Mouse (Mus musculus) embryonic facial prominence, embryonic 11.5 days (tissue): ENCODE results near the gene Gm20388. TPM values are rescaled to one million over a fixed set of nuclear protein-coding genes. Genes with fewer than 3 reads are reported as not detected.
A peak's percentile ranks its signal among the peaks of the same experiment; 100 is the strongest.

Experiments
- ATAC-seq: fragments of 200-750 bp; cut with Nextera tagmentation; replicated peaks from 2 replicates; pipeline ENCODE4 v1.8.0; 2017; ENCODE audit warnings: low read depth; ENCODE audit not compliant: insufficient number of reproducible peaks, low FRiP score, low TSS enrichment
- DNase-seq: peaks from one replicate; pipeline ENCODE4 v3.0.0-alpha.2; 2015; ENCODE audit warnings: low spot score
- H3K27ac ChIP-seq: fragments of 300-500 bp; sonication (generic); replicated peaks from 2 replicates; pipeline ENCODE4 v1.5.1; 2014; ENCODE audit warnings: mild to moderate bottlenecking, low read depth, low read length, control low read depth
- H3K27me3 ChIP-seq: fragments of 300-500 bp; sonication (generic); 2 replicates; pipeline ENCODE4 v1.6.1; 2014; ENCODE audit warnings: mild to moderate bottlenecking, low read length, moderate library complexity, mixed read lengths; ENCODE audit not compliant: control insufficient read depth, insufficient read depth
- H3K36me3 ChIP-seq: fragments of 300-500 bp; sonication (generic); replicated peaks from 2 replicates; pipeline ENCODE4 v1.6.1; 2014; ENCODE audit warnings: low read depth, mild to moderate bottlenecking, low read length, moderate library complexity, mixed read lengths; ENCODE audit not compliant: control insufficient read depth, insufficient read depth
- H3K4me1 ChIP-seq: fragments of 300-500 bp; sonication (generic); 2 replicates; pipeline ENCODE4 v1.6.1; 2014; ENCODE audit warnings: low read length, mixed read lengths; ENCODE audit not compliant: control insufficient read depth, insufficient read depth
- H3K4me2 ChIP-seq: fragments of 300-500 bp; sonication (generic); 2 replicates; pipeline ENCODE4 v1.6.1; 2014; ENCODE audit warnings: low read depth, mild to moderate bottlenecking, control low read depth, low read length, moderate library complexity
- H3K4me3 ChIP-seq: fragments of 300-500 bp; sonication (generic); 2 replicates; pipeline ENCODE4 v1.5.1; 2014; ENCODE audit warnings: low read depth, low read length, control low read depth
- H3K9ac ChIP-seq: fragments of 300-500 bp; sonication (generic); replicated peaks from 2 replicates; pipeline ENCODE4 v1.6.1; 2014; ENCODE audit warnings: mild to moderate bottlenecking, control low read depth, low read length
- H3K9me3 ChIP-seq: fragments of 300-500 bp; sonication (generic); replicated peaks from 2 replicates; pipeline ENCODE4 v1.6.1; 2016; ENCODE audit warnings: mild to moderate bottlenecking, low read length, inconsistent platforms, mixed read lengths; ENCODE audit not compliant: control insufficient read depth
- WGBS: fragments of 180-500 bp; shearing (Covaris S2); extraction: QIAGEN DNeasy Blood & Tissue Kit; methylation state at CpG from one replicate; pipeline ENCODE4 v1.1.7; 2014; 5-methylcytosine and 5-hydroxymethylcytosine counted together
- polyA plus RNA-seq: library from polyadenylated mRNA; unstranded; fragments of >200 nt; fragmentation: Nextera tagmentation; extraction: Ambion mirVana; gene quantifications from 2 replicates; pipeline ENCODE4 v1.2.1, GENCODE M21; 2014

Gm20388 gene
- polyA plus RNA-seq, 1 experiment from 2014 or later, result 3.1 TPM

DNA sequence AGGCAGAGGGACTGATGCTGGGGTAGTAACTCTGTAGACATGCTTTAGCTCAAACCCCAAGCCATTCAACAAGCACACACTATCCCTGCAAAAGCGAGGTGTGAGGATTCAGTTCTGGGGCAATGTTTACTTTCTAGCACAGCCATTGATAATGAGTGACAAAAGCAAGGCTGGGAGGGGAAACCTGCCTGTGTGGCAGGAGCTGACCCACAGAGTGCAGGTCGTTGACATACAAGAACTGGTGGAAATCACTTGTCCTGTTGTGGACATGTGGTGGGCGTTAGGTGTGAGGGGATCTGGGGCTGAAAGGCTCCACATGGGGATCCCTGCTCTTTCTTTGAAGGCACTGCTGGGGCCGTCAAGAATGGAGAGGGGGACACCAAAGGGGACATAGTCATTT, 4141.9 kb downstream of the Gm20388 start:
- no peak for DNase-seq
- ATAC-seq, result no peak
- Histone ChIP-seq H3K4me2 (no peak overlapping the region), H3K27ac (no peak overlapping the region), H3K36me3 (no peaks in the 10 kb centered on the region), H3K9ac (no peak overlapping the region), H3K27me3 (no peaks in the 10 kb centered on the region), H3K4me1 (no peaks in the 10 kb centered on the region), H3K4me3 (no peak overlapping the region), H3K9me3 (no peaks in the 10 kb centered on the region)
- 56% methylated on average over 4 of the region's 4 CpGs for WGBS

- Histone ChIP-seq H3K4me3 (no peak overlapping the region), H3K9me3 (no peaks in the 10 kb centered on the region), H3K27me3 (no peaks in the 10 kb centered on the region), H3K4me2 (no peak overlapping the region), H3K9ac (no peak overlapping the region), H3K27ac (no peak overlapping the region), H3K36me3 (no peaks in the 10 kb centered on the region), H3K4me1 (no peaks in the 10 kb centered on the region)
- ATAC-seq (no peak), DNase-seq (no peak)
- WGBS, result 78% methylated on average over 11 of the region's 11 CpGs
These were observed 4146.4 kb downstream of the Gm20388 start for GRCm38 (mm10) chr8:124056832-124057655.

- Histone ChIP-seq H3K36me3 (no peaks in the 10 kb centered on the region), H3K9me3 (no peaks in the 10 kb centered on the region), H3K4me2 (no peak overlapping the region), H3K27me3 (no peaks in the 10 kb centered on the region), H3K9ac (peak overlapping the region; percentile 1; the same call in 1 of the 2 replicates), H3K4me3 (no peak overlapping the region), H3K4me1 (0 out of 2 replicates have a peak, but pooled peaks cover 2% of the 10 kb centered on the region), H3K27ac (no peak overlapping the region)
- DNase-seq, result no peak
- WGBS, result 63% methylated on average over 4 of the region's 4 CpGs
- ATAC-seq, result no peak
These were observed 4155.9 kb downstream of the Gm20388 start for GRCm38 (mm10) chr8:124066325-124067058.

DNA sequence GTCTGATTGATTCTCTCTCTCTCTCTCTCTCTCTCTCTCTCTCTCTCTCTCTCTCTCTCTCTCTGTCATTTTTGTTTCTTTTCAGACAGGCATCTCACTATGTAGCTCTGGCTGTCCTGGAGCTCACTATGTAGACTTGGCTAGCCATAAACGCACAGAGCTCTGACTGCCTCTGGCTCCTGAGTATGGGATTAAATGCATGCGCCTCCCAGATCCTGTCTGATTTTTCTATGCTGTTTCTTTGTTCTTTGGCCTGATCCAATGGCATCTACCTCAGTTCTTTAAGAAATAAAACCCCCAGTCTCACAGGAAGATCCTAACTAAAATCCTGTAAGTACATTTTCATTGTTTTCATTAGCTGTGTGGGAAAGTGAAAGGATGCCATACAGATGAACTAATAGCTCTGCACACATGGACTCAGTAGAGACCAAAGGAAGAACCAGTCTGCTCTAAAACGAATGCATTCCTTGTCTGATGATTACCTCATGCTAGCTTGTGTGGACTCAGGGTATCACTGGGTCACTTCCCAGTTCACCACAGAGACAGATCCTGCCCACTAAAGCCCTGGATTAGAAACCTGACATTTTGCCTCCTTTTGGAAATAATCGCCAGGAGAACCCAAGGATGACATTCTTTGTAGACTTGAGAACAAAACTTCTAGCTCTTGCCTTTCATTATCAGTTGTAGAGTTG, 4156.6 kb downstream of the Gm20388 start:
- H3K9me3 ChIP-seq, result no peaks in the 10 kb centered on the region
- H3K27me3 ChIP-seq, result no peaks in the 10 kb centered on the region
- no peak for DNase-seq
- no peak overlapping the region for H3K27ac ChIP-seq
- 0 out of 2 replicates have a peak, but pooled peaks cover 2% of the 10 kb centered on the region for H3K4me1 ChIP-seq
- H3K9ac ChIP-seq, result no peak overlapping the region
- no peaks in the 10 kb centered on the region for H3K36me3 ChIP-seq
- H3K4me2 ChIP-seq, result no peak overlapping the region
- ATAC-seq, result no peak
- WGBS, result 68% methylated on average over 4 of the region's 4 CpGs
- no peak overlapping the region for H3K4me3 ChIP-seq

DNA sequence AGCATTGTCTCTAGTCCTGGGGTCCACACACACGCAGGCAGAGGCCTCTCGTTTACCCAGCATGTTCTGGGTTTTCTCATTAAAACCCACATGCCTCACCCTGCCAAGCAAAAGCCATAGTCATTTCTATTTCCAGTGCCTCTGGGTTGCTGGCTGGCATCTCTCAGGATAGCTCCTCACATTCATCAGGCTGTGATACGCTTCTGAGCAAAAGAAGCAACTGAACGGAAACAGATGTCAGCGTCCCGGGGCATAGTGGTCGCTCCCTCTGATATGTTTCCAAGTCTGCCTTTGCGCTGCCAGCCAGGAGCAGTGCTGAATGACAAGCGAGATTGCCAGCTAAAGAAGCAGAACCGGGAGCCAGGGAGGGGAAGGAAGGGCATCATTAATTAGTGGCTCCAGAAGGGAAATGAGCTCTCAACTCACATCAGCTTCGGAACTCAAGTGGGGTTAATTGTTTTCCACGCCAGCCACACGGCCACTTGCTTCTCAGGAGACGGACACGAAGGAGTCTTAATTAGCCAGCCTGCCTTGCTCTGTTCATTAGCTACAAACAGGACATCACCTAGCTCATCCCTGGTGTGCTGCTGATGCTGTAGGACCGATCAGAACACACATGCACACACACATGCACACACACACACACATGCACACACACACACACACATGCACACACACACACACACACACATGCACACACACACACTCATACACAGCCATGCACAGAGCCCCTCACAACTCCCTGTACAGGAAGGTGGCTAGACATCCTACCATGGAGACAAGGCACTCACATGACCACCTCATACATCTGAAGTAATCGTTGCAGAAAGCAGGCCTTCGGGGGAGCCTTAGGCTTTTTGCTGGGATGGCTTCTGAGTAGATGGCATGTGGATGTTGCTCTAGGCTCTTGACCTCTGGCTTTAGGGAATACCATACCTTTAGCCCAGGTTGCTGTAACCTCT, 4160.0 kb downstream of the Gm20388 start:
- no peaks in the 10 kb centered on the region for H3K27me3 ChIP-seq
- no peak overlapping the region for H3K4me3 ChIP-seq
- no peak overlapping the region; the same call in 1 of the 2 replicates for H3K27ac ChIP-seq
- DNase-seq (peak; percentile 72), ATAC-seq (no peak)
- H3K9me3 ChIP-seq, result no peaks in the 10 kb centered on the region
- 31% methylated on average over 18 of the region's 18 CpGs for WGBS
- H3K36me3 ChIP-seq, result no peaks in the 10 kb centered on the region
- H3K9ac ChIP-seq, result peak overlapping the region; percentile 22; the same call in 1 of the 2 replicates
- H3K4me1 ChIP-seq, result 0 out of 2 replicates have a peak, but pooled peaks cover 2% of the 10 kb centered on the region
- H3K4me2 ChIP-seq, result no peak overlapping the region; the same call in 1 of the 2 replicates

DNA sequence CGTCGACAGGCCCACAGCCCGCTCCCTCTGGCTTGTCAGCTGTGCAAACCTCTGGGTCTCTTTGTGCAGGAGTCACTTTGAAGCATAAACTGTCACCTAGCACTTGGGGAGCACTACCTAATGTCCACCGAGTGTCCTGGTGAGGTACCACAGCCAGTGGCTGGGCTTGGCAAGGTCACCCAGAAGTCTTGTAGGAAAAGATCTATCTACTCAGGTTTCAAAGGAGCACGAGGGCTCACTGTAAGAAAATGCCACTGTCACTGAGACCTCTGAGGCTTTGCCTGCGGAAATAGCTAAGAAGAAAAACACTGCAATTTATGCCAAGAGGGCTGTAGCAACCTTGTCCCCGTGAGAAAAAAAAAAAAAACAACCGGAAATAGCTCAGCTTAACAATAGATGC, 4165.3 kb downstream of the Gm20388 start:
- no peaks in the 10 kb centered on the region for H3K4me1 ChIP-seq
- H3K9me3 ChIP-seq, result no peaks in the 10 kb centered on the region
- no peak for ATAC-seq
- no peak overlapping the region for H3K9ac ChIP-seq
- no peaks in the 10 kb centered on the region for H3K27me3 ChIP-seq
- H3K4me3 ChIP-seq, result no peak overlapping the region
- no peak for DNase-seq
- H3K4me2 ChIP-seq, result no peak overlapping the region
- WGBS, result 45% methylated on average over 8 of the region's 8 CpGs
- no peaks in the 10 kb centered on the region for H3K36me3 ChIP-seq
- H3K27ac ChIP-seq, result no peak overlapping the region

DNA sequence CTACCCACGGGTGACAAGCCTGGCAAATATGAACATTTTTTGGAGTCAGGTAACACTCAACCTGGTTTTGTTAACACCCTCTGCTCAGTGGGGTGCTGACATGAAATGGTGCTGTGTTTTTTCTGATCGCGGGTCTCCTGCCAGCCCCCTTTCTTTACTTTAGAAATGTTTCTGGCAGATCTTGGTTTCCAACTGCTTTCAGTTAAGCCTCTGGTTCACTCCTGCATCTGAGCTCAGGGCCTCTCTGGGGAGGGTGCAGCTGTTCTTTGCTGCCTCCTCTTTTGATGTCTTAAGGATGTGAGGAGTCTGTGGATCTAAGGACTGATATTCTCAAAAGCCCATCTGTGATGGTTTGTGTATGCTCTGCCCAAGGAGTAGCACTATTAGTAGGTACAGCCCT, 4165.8 kb downstream of the Gm20388 start:
- no peaks in the 10 kb centered on the region for H3K9me3 ChIP-seq
- no peaks in the 10 kb centered on the region for H3K27me3 ChIP-seq
- H3K27ac ChIP-seq, result no peak overlapping the region
- no peak overlapping the region for H3K4me3 ChIP-seq
- ATAC-seq, result no peak
- no peak overlapping the region for H3K9ac ChIP-seq
- 51% methylated on average over 3 of the region's 3 CpGs for WGBS
- peak; percentile 25 for DNase-seq
- H3K36me3 ChIP-seq, result no peaks in the 10 kb centered on the region
- H3K4me1 ChIP-seq, result no peaks in the 10 kb centered on the region
- H3K4me2 ChIP-seq, result no peak overlapping the region
